Mouse (Mus musculus) heart, adult 2 months (tissue): ENCODE measurements around the gene Zfp619.
A peak's percentile ranks its signal among the peaks of the same experiment; 100 is the strongest.

Experiments used
- CTCF ChIP-seq: fragments of 200-600 bp; IDR thresholded peaks from 2 replicates; pipeline ENCODE4 v1.8.1; 2022; ENCODE audit warnings: antibody characterized with exemption, mild to moderate bottlenecking, moderate library complexity
- EP300 ChIP-seq: fragments of 200-500 bp; IDR thresholded peaks from 2 replicates; pipeline ENCODE4 v1.6.1; 2011; ENCODE audit warnings: low read depth, low read length, control low read depth; ENCODE audit not compliant: insufficient read depth
- POLR2A ChIP-seq: fragments of 200-500 bp; IDR thresholded peaks from 2 replicates; pipeline ENCODE4 v1.6.1; 2011; ENCODE audit warnings: mild to moderate bottlenecking, low read depth, low read length, control low read depth; ENCODE audit not compliant: insufficient read depth

DNA sequence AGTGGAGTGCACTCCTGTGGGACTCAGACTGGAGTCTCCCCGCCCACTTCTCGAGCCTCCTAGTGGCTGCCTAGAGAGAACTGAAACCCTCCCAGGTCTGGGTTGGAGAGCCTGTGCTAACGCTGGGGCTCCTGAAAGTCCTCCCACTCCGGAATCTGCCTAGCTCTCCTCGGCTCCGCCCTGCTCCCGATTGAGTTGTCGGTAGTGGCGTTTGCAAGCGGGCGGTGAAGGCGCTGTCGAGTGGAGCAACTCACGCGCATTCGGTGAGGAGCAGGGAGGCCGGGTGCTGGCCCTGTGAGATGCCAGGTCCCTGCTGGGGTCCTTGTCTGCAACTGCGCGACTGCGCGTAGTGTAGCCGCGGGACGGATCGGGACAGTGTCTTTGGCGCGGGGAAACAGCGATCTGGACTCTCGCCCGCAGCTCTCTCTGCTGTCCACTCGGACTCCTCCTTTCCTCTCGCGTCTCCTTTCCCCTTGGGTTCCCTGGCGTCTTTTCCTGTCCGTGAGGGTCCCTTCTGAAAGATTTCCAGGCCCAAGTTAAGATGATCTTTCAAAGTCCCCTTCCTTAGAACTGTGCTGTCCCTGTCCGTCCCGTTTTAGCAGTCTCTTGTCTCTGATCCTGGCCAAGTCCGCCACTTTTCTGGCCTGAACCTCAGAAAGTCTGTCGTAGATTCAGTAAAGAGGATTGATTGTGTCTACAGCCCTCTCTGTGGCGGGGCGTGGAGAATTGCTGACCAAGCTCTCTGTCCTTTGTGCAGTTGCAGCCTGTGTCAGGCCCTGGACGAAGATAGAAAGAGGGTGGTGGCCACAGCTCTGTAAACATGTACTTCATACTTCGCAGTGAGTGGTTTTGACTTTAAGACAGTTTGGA is 26.9 kb downstream of the Zfp619 start:
- TF ChIP-seq CTCF (peak; percentile 80), POLR2A (peak; percentile 94), EP300 (0 out of 2 replicates have a peak, but pooled peaks have one; percentile 16)
